Mouse (Mus musculus): ENCODE results near the gene Usf1. TPM values are rescaled to one million over a fixed set of nuclear protein-coding genes. Genes with fewer than 3 reads are reported as not detected.

Gene Usf1
- total and polyA plus RNA-seq, 2 experiments from 2014 or later = 141 to 148 TPM

DNA sequence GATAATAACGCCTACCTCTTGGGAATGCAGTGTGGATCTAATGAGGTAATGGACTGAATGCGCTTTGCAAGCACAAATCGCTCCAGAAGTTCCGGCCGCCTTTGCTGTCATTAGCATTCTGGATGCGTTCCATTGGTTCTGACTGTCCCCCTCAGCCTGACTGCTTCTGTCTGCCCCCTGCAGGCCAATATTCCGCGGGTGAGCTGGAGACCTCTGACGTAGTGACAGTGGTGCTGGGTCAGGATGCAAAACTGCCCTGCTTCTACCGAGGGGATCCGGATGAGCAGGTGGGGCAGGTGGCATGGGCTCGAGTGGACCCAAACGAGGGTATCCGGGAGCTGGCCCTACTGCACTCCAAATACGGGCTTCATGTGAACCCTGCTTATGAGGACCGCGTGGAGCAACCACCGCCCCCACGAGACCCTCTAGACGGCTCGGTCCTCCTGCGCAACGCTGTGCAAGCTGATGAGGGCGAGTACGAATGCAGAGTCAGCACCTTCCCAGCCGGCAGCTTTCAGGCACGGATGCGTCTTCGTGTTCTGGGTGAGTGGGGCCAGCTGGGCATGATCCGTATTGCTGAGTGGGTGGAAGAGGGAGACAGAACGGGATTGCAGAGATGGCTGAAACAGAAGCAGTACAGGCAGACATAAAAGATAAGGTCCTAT, 31.0 kb upstream of the Usf1 start:
- no peak overlapping the region; the same call in 1 of the 2 replicates for H3K27ac ChIP-seq
- H3K4me2 ChIP-seq (ENCODE audit: low read depth, low read length) = peak overlapping the region; percentile 58
- peak; percentile 91 for DNase-seq (ENCODE audit: low spot score)
- peak overlapping the region; percentile 28 for H3K4me3 ChIP-seq (ENCODE audit: low read length)
- H3K9ac ChIP-seq (replicated peaks; ENCODE audit: low read length) = peak overlapping the region; percentile 25; the same call in 1 of the 2 replicates
- H3K27me3 ChIP-seq (ENCODE audit: insufficient read depth, low read length) = no peaks in the 10 kb centered on the region
- peak; percentile 85 for TF ChIP-seq CTCF (IDR thresholded peaks at IDR 0.05; ENCODE audit: low read depth)
- WGBS = 1% methylated on average over 31 of the region's 31 CpGs
- ATAC-seq = peak; percentile 91
- no peaks in the 10 kb centered on the region for H3K9me3 ChIP-seq (ENCODE audit: low read length)
- no peaks in the 10 kb centered on the region for H3K36me3 ChIP-seq (ENCODE audit: insufficient read depth, low read length)
- H3K4me1 ChIP-seq (ENCODE audit: insufficient read depth, low read length) = peaks cover 7% of the 10 kb centered on the region; the same call in 1 of the 2 replicates

DNA sequence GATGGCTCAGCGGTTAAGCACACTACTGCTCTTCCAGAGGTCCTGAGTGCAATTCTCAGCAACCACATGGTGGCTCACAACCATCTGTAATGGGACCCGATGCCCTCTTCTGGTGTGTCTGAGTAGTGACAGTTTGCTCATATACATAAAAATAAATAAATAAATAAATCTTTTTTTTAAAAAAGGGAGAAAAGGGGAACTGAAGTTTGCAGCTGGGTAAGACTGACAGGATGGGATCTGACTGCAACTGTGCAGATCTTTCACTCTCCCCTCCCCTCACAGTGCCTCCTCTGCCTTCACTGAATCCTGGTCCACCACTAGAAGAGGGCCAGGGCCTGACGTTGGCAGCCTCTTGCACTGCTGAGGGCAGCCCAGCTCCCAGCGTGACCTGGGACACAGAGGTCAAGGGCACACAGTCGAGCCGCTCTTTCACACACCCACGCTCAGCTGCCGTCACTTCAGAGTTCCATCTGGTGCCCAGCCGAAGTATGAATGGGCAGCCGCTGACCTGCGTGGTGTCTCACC, 29.0 kb upstream of the Usf1 start:
- Histone ChIP-seq H3K27me3 (ENCODE audit: insufficient read depth, low read length) (no peaks in the 10 kb centered on the region), H3K4me3 (ENCODE audit: low read length) (no peak overlapping the region), H3K4me1 (ENCODE audit: insufficient read depth, low read length) (peaks cover 7% of the 10 kb centered on the region; the same call in 1 of the 2 replicates), H3K9me3 (ENCODE audit: low read length) (no peaks in the 10 kb centered on the region), H3K9ac (replicated peaks; ENCODE audit: low read length) (no peak overlapping the region), H3K36me3 (ENCODE audit: insufficient read depth, low read length) (no peaks in the 10 kb centered on the region), H3K4me2 (ENCODE audit: low read depth, low read length) (no peak overlapping the region), H3K27ac (no peak overlapping the region)
- DNase-seq (ENCODE audit: low spot score) (no peak), ATAC-seq (no peak)
- WGBS = 82% methylated on average over 11 of the region's 11 CpGs
- 0 out of 2 replicates have a peak, but pooled peaks have one; percentile 6 for TF ChIP-seq CTCF (IDR thresholded peaks at IDR 0.05; ENCODE audit: low read depth)

DNA sequence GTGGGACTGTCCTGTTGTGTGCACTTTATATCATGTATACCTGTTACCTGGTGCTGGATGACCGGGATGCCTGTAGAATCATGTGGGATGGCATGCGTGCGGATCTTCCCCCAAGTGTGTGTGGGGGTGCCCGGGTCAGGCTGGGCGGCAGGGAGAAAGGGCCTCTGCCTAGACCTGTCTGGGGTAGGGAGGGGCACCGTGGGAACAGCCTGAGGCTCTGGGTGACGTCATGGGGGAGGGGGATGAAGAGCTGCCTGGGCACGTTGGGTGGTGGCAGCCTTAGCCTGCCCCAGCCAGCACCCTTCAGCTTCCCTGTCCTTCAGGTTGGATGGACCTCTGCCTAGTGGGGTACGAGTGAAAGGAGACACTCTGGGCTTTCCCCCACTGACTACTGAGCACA, 26.8 kb upstream of the Usf1 start:
- Histone ChIP-seq H3K9ac (replicated peaks; ENCODE audit: low read length) (no peak overlapping the region), H3K4me2 (ENCODE audit: low read depth, low read length) (no peak overlapping the region), H3K27me3 (ENCODE audit: insufficient read depth, low read length) (no peaks in the 10 kb centered on the region), H3K4me1 (ENCODE audit: insufficient read depth, low read length) (peaks cover 7% of the 10 kb centered on the region; the same call in 1 of the 2 replicates), H3K27ac (no peak overlapping the region), H3K9me3 (ENCODE audit: low read length) (no peaks in the 10 kb centered on the region), H3K36me3 (ENCODE audit: insufficient read depth, low read length) (no peaks in the 10 kb centered on the region), H3K4me3 (ENCODE audit: low read length) (no peak overlapping the region)
- no peak for TF ChIP-seq CTCF (IDR thresholded peaks at IDR 0.05; ENCODE audit: low read depth)
- 67% methylated on average over 9 of the region's 9 CpGs for WGBS
- ATAC-seq = no peak
- no peak for DNase-seq (ENCODE audit: low spot score)

DNA sequence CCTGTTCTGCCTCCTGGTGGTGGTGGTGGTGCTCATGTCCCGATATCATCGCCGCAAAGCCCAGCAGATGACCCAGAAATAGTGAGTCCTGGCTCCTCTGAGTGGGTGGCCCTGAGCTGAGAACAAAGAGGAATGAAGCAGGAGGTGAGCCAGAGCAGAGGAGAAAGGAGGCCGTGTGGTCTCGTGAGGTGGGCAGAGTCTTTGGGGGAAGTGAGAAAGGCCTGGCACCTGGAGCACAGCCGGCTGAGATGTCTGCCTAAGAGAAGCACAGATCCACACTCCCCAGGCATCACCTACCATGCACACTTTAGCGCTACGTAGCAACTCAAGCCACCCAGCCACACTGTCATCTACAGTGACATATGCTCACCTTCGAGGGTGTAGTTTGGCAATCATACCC, 25.9 kb upstream of the Usf1 start:
- no peak for ATAC-seq
- no peaks in the 10 kb centered on the region for H3K9me3 ChIP-seq (ENCODE audit: low read length)
- no peak overlapping the region for H3K4me2 ChIP-seq (ENCODE audit: low read depth, low read length)
- H3K4me1 ChIP-seq (ENCODE audit: insufficient read depth, low read length) = peaks cover 2% of the 10 kb centered on the region; the same call in 1 of the 2 replicates
- no peak overlapping the region for H3K27ac ChIP-seq
- no peak overlapping the region for H3K9ac ChIP-seq (replicated peaks; ENCODE audit: low read length)
- H3K36me3 ChIP-seq (ENCODE audit: insufficient read depth, low read length) = no peaks in the 10 kb centered on the region
- H3K4me3 ChIP-seq (ENCODE audit: low read length) = no peak overlapping the region
- DNase-seq (ENCODE audit: low spot score) = no peak
- 62% methylated on average over 9 of the region's 9 CpGs for WGBS
- no peaks in the 10 kb centered on the region for H3K27me3 ChIP-seq (ENCODE audit: insufficient read depth, low read length)
- peak; percentile 24; the same call in 1 of the 2 replicates for TF ChIP-seq CTCF (IDR thresholded peaks at IDR 0.05; ENCODE audit: low read depth)

DNA sequence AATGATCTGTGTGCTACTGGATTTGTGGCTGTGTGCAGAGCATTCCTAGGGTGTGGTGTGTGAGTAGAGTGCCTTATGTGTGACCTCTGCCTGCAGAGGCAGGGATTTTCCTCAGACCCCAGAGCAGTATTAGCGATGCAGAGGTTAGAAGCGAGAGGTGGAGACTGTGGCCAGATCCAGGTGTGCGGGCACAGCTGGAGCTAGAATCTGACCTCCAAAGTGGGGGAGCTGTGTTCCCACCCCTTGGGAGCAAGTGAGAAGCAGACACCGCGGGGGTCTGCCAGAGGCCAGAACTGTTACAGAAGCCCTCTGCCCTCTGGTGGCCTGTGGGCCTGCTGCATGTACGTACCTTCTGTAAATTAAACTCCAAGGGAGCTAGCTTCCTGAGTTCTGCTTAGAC, 24.0 kb upstream of the Usf1 start:
- WGBS = 28% methylated on average over 6 of the region's 6 CpGs
- Histone ChIP-seq H3K4me2 (ENCODE audit: low read depth, low read length) (no peak overlapping the region), H3K4me1 (ENCODE audit: insufficient read depth, low read length) (no peaks in the 10 kb centered on the region), H3K27ac (no peak overlapping the region), H3K9me3 (ENCODE audit: low read length) (no peaks in the 10 kb centered on the region), H3K9ac (replicated peaks; ENCODE audit: low read length) (no peak overlapping the region), H3K4me3 (ENCODE audit: low read length) (no peak overlapping the region), H3K36me3 (ENCODE audit: insufficient read depth, low read length) (no peaks in the 10 kb centered on the region), H3K27me3 (ENCODE audit: insufficient read depth, low read length) (no peaks in the 10 kb centered on the region)
- peak; percentile 64 for ATAC-seq
- peak; percentile 58 for DNase-seq (ENCODE audit: low spot score)
- peak; percentile 59 for TF ChIP-seq CTCF (IDR thresholded peaks at IDR 0.05; ENCODE audit: low read depth)

DNA sequence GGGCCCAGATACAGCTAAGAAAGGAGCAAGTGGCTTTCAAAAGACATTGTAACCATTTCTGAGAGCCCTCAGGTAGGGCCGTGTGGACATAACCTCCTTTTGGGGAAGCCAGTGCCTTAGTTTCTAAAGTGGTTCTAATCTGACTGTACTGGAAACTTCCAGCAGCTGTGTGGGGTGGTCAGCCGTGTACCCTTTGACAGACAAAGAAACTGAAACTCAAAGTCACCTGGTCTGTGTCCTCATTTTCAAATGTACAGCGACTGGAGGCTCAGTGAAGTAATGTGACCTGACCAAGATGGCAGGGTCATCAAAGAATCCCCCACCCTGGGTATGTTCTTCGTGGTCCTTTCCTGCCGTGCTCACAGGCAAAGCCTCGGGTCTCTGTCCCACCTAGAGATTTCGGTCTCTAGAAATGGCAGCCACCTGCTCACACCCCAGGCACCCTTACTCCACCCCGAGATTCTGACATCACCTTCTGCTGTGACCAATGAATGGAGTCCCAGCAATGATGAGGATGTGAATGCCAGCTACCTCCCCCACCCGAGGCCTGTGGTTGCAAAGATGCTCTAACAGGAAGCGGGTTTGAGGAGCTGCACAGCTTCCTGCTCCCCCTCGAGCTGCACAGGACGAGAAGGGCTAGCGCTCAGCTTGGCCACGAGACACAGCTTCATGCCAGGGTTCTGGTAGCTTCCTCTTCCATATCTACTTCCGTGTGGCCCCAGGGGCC, 22.6 kb upstream of the Usf1 start, which contains the start of gene Arhgap30:
Gene Arhgap30 (plus strand): TSS at position 579 of the 727 bp plus-strand sequence.
- DNase-seq (ENCODE audit: low spot score) (no peak), ATAC-seq (no peak)
- no peak within 1 kb of the TSS for H3K4me2 ChIP-seq (ENCODE audit: low read depth, low read length)
- H3K27me3 ChIP-seq (ENCODE audit: insufficient read depth, low read length) = no peaks in the 10 kb centered on the region
- H3K4me1 ChIP-seq (ENCODE audit: insufficient read depth, low read length) = no peaks in the 10 kb centered on the region
- H3K4me3 ChIP-seq (ENCODE audit: low read length) = no peak within 1 kb of the TSS
- no peak within 1 kb of the TSS for H3K9ac ChIP-seq (replicated peaks; ENCODE audit: low read length)
- TF ChIP-seq CTCF (IDR thresholded peaks at IDR 0.05; ENCODE audit: low read depth) = no peak
- H3K27ac ChIP-seq = no peak within 1 kb of the TSS
- no peaks in the 10 kb centered on the region for H3K9me3 ChIP-seq (ENCODE audit: low read length)
- WGBS = 84% methylated on average over 15 of the region's 15 CpGs
- no peaks in the 10 kb centered on the region for H3K36me3 ChIP-seq (ENCODE audit: insufficient read depth, low read length)
